Mouse (Mus musculus): ENCODE data around the gene Gins1.

- no peak for TF ChIP-seq CTCF (IDR thresholded peaks at IDR 0.05; ENCODE audit: borderline replicate concordance, insufficient read depth, low read length)
- TF ChIP-seq POLR2A (IDR thresholded peaks at IDR 0.05; ENCODE audit: low read depth, low read length) = no peak
Observed at GRCm38 (mm10) chr2:150895691-150896252, 9.4 kb upstream of the Gins1 start.

All from embryonic fibroblast, embryonic 13.5 days (primary cell).